Mouse (Mus musculus): Measurements from ENCODE around the gene Sez6l. TPM values are rescaled to one million over a fixed set of nuclear protein-coding genes. Genes with fewer than 3 reads are reported as not detected.

Sez6l gene
- polyA plus RNA-seq (2015; fragmentation: Nextera tagmentation; extraction: Ambion mirVana) = 0.38 and 0.39 TPM in 2 replicates

- Histone ChIP-seq H3K9me3 (ENCODE audit: control insufficient read depth, low read length) (no peaks in the 10 kb centered on the region), H3K27me3 (ENCODE audit: control insufficient read depth, insufficient read depth, low read depth, low read length) (peaks cover 48% of the 10 kb centered on the region), H3K36me3 (ENCODE audit: control insufficient read depth, insufficient read depth, low read length) (no peaks in the 10 kb centered on the region), H3K27ac (ENCODE audit: low read length) (no peak within 1 kb of the TSS), H3K4me1 (replicated peaks; ENCODE audit: control insufficient read depth, insufficient read depth, low read length) (peaks cover 13% of the 10 kb centered on the region), H3K4me3 (ENCODE audit: low read length) (peak within 1 kb of the TSS; percentile 38), H3K4me2 (ENCODE audit: low read depth, low read length) (peak within 1 kb of the TSS; percentile 55), H3K9ac (ENCODE audit: low read length) (no peak within 1 kb of the TSS)
- under 1% methylated on average over 49 of the region's 50 CpGs for WGBS
- peak; percentile 64 for ATAC-seq (ENCODE audit: low read depth)
These were observed at the start of gene Sez6l for GRCm38 (mm10) chr5:112576993-112577670. TSS of gene Sez6l (minus strand) at chr5:112577185.

- ATAC-seq (ENCODE audit: low read depth) = no peak
- H3K4me3 ChIP-seq (ENCODE audit: low read length) = peak overlapping the region; percentile 10; the same call in 1 of the 2 replicates
- H3K36me3 ChIP-seq (ENCODE audit: control insufficient read depth, insufficient read depth, low read length) = no peaks in the 10 kb centered on the region
- no peaks in the 10 kb centered on the region for H3K9me3 ChIP-seq (ENCODE audit: control insufficient read depth, low read length)
- H3K27me3 ChIP-seq (ENCODE audit: control insufficient read depth, insufficient read depth, low read depth, low read length) = no peaks in the 10 kb centered on the region
- no peak overlapping the region for H3K27ac ChIP-seq (ENCODE audit: low read length)
- H3K4me1 ChIP-seq (replicated peaks; ENCODE audit: control insufficient read depth, insufficient read depth, low read length) = peaks cover 17% of the 10 kb centered on the region
- H3K9ac ChIP-seq (ENCODE audit: low read length) = 0 out of 2 replicates have a peak overlapping the region, but pooled peaks have one; percentile 17
- H3K4me2 ChIP-seq (ENCODE audit: low read depth, low read length) = peak overlapping the region; percentile 40
- WGBS = 29% methylated on average over 31 of the region's 31 CpGs
These were observed 48.7 kb upstream of the Sez6l start for GRCm38 (mm10) chr5:112625555-112626160.

GRCm38 (mm10) chr5:112622946-112623345, 46.0 kb upstream of the Sez6l start:
- Histone ChIP-seq H3K36me3 (ENCODE audit: control insufficient read depth, insufficient read depth, low read length) (no peaks in the 10 kb centered on the region), H3K4me2 (ENCODE audit: low read depth, low read length) (0 out of 2 replicates have a peak overlapping the region, but pooled peaks have one; percentile 16), H3K9ac (ENCODE audit: low read length) (no peak overlapping the region), H3K4me1 (replicated peaks; ENCODE audit: control insufficient read depth, insufficient read depth, low read length) (peaks cover 11% of the 10 kb centered on the region), H3K4me3 (ENCODE audit: low read length) (no peak overlapping the region), H3K27me3 (ENCODE audit: control insufficient read depth, insufficient read depth, low read depth, low read length) (no peaks in the 10 kb centered on the region), H3K27ac (ENCODE audit: low read length) (peak overlapping the region; percentile 80), H3K9me3 (ENCODE audit: control insufficient read depth, low read length) (no peaks in the 10 kb centered on the region)
- 29% methylated on average over 2 of the region's 2 CpGs for WGBS
- peak; percentile 94 for ATAC-seq (ENCODE audit: low read depth)

GRCm38 (mm10) chr5:112620256-112620655, 43.3 kb upstream of the Sez6l start:
- WGBS = 43% methylated on average over 3 of the region's 3 CpGs
- ATAC-seq (ENCODE audit: low read depth) = no peak
- no peak overlapping the region for H3K4me3 ChIP-seq (ENCODE audit: low read length)
- no peak overlapping the region for H3K9ac ChIP-seq (ENCODE audit: low read length)
- no peak overlapping the region for H3K27ac ChIP-seq (ENCODE audit: low read length)
- no peaks in the 10 kb centered on the region for H3K9me3 ChIP-seq (ENCODE audit: control insufficient read depth, low read length)
- H3K4me1 ChIP-seq (replicated peaks; ENCODE audit: control insufficient read depth, insufficient read depth, low read length) = peaks cover 7% of the 10 kb centered on the region
- no peaks in the 10 kb centered on the region for H3K36me3 ChIP-seq (ENCODE audit: control insufficient read depth, insufficient read depth, low read length)
- no peaks in the 10 kb centered on the region; the same call in 1 of the 2 replicates for H3K27me3 ChIP-seq (ENCODE audit: control insufficient read depth, insufficient read depth, low read depth, low read length)
- H3K4me2 ChIP-seq (ENCODE audit: low read depth, low read length) = no peak overlapping the region

DNA sequence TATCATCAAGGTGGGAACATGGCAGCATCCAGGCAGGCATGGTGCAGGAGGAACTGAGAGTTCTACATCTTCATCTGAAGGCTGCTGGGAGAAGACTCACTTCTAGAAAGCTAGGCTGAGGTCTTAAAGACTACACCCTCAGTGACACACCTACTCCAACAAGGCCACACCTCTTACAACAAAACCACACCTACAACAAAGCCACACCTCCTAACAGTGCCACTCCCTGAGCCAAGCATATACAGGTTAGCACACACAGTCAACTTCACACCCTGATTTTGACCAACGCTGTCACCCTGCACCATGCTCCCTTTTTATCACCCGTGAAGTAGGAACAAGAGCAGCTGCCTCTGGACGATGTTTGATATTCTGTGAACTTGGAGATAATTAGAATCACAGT, 42.4 kb upstream of the Sez6l start:
- H3K4me1 ChIP-seq (replicated peaks; ENCODE audit: control insufficient read depth, insufficient read depth, low read length) = peaks cover 7% of the 10 kb centered on the region

DNA sequence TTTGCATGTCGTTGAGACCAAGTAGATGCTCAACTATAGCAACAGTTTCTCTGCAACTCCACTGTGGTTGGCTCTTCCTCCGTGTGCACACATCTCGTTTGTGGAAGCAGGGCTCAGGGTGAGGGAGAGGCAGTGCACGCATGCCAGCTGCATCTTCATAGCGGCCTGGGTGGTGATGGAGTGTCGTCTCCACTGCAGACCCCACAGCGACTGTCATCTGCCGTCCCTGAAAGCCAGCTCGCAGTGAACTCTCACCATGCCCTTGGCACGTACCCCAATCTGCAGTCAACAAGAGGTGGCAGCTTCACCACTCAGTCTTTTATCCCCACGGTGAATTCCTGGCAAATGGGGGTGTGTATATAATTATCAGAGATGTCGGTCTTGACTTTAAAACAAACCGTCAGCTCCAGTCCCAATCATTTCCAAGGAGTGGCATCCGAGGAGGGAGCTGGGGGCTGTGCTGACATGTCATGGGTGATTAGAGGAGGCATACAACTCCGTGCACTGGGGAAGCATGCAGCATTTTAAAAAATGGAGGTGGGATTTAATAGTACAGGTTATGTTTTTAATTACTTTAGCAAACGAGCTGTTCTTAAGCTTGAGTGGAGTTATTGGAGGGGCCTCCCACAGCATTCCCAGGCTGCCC, 40.7 kb upstream of the Sez6l start:
- H3K4me1 ChIP-seq (replicated peaks; ENCODE audit: control insufficient read depth, insufficient read depth, low read length) = peaks cover 7% of the 10 kb centered on the region
- H3K36me3 ChIP-seq (ENCODE audit: control insufficient read depth, insufficient read depth, low read length) = no peaks in the 10 kb centered on the region
- 57% methylated on average over 16 of the region's 16 CpGs for WGBS
- no peak overlapping the region for H3K9ac ChIP-seq (ENCODE audit: low read length)
- H3K27ac ChIP-seq (ENCODE audit: low read length) = no peak overlapping the region
- no peak overlapping the region for H3K4me2 ChIP-seq (ENCODE audit: low read depth, low read length)
- no peak overlapping the region for H3K4me3 ChIP-seq (ENCODE audit: low read length)
- no peaks in the 10 kb centered on the region for H3K9me3 ChIP-seq (ENCODE audit: control insufficient read depth, low read length)
- no peak for ATAC-seq (ENCODE audit: low read depth)
- no peaks in the 10 kb centered on the region; the same call in 1 of the 2 replicates for H3K27me3 ChIP-seq (ENCODE audit: control insufficient read depth, insufficient read depth, low read depth, low read length)

More for the DNA sequence above, 42.4 kb upstream of the Sez6l start:
- H3K4me2 ChIP-seq (ENCODE audit: low read depth, low read length) = no peak overlapping the region
- no peak overlapping the region for H3K9ac ChIP-seq (ENCODE audit: low read length)
- no peak overlapping the region for H3K4me3 ChIP-seq (ENCODE audit: low read length)
- no peaks in the 10 kb centered on the region; the same call in 1 of the 2 replicates for H3K27me3 ChIP-seq (ENCODE audit: control insufficient read depth, insufficient read depth, low read depth, low read length)
- H3K9me3 ChIP-seq (ENCODE audit: control insufficient read depth, low read length) = no peaks in the 10 kb centered on the region
- ATAC-seq (ENCODE audit: low read depth) = no peak
- 56% methylated on average over 3 of the region's 3 CpGs for WGBS
- no peak overlapping the region for H3K27ac ChIP-seq (ENCODE audit: low read length)
- no peaks in the 10 kb centered on the region for H3K36me3 ChIP-seq (ENCODE audit: control insufficient read depth, insufficient read depth, low read length)

GRCm38 (mm10) chr5:112615946-112616617, 39.1 kb upstream of the Sez6l start:
- Histone ChIP-seq H3K27me3 (ENCODE audit: control insufficient read depth, insufficient read depth, low read depth, low read length) (no peaks in the 10 kb centered on the region; the same call in 1 of the 2 replicates), H3K36me3 (ENCODE audit: control insufficient read depth, insufficient read depth, low read length) (no peaks in the 10 kb centered on the region), H3K4me1 (replicated peaks; ENCODE audit: control insufficient read depth, insufficient read depth, low read length) (no peaks in the 10 kb centered on the region), H3K4me2 (ENCODE audit: low read depth, low read length) (no peak overlapping the region), H3K4me3 (ENCODE audit: low read length) (no peak overlapping the region), H3K9ac (ENCODE audit: low read length) (no peak overlapping the region), H3K27ac (ENCODE audit: low read length) (no peak overlapping the region), H3K9me3 (ENCODE audit: control insufficient read depth, low read length) (no peaks in the 10 kb centered on the region)
- 77% methylated on average over 7 of the region's 7 CpGs for WGBS
- ATAC-seq (ENCODE audit: low read depth) = no peak

GRCm38 (mm10) chr5:112607867-112608516, 31.0 kb upstream of the Sez6l start:
- H3K4me1 ChIP-seq (replicated peaks; ENCODE audit: control insufficient read depth, insufficient read depth, low read length) = peaks cover 27% of the 10 kb centered on the region

More at GRCm38 (mm10) chr5:112607867-112608516, 31.0 kb upstream of the Sez6l start:
- WGBS = 8% methylated on average over 9 of the region's 9 CpGs
- no peaks in the 10 kb centered on the region for H3K9me3 ChIP-seq (ENCODE audit: control insufficient read depth, low read length)
- no peak overlapping the region; the same call in 1 of the 2 replicates for H3K27ac ChIP-seq (ENCODE audit: low read length)
- H3K4me3 ChIP-seq (ENCODE audit: low read length) = no peak overlapping the region
- ATAC-seq (ENCODE audit: low read depth) = peak; percentile 70
- H3K27me3 ChIP-seq (ENCODE audit: control insufficient read depth, insufficient read depth, low read depth, low read length) = no peaks in the 10 kb centered on the region
- no peak overlapping the region for H3K4me2 ChIP-seq (ENCODE audit: low read depth, low read length)
- no peaks in the 10 kb centered on the region for H3K36me3 ChIP-seq (ENCODE audit: control insufficient read depth, insufficient read depth, low read length)
- no peak overlapping the region for H3K9ac ChIP-seq (ENCODE audit: low read length)
